Mouse (Mus musculus): ENCODE measurements around the gene Gm21977. TPM values are rescaled to one million over a fixed set of nuclear protein-coding genes. Genes with fewer than 3 reads are reported as not detected.
"Not testable (repeated sequence)": the region's sequence is repeated elsewhere in the genome, so short reads cannot be mapped to it uniquely, and the experiment has no call there.

Gene Gm21977
- not detected in 2 replicates for polyA plus RNA-seq (2014; fragmentation: Nextera tagmentation; extraction: Ambion mirVana)

DNA sequence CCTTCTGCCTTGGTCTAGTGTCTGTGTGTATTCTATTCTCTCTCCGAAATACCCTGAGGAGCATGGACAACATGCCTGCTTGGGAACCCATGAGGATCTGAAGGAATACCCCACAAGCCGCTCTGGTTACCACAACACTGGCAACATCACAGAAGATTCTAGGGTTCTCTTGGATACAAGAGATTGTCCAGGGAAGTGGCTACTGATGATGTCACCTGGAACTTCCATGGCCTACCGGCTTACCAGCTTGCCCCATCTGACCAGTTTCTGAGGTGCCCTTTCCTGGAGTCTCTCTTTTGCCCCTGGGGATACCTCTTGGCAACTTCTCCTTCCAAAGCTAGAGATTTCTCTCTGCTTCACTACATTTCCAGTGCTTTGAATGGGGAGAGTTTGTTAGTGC is at the start of gene Gm21977:
Gene Gm21977 (minus strand): TSS at position 101 of the 400 bp plus-strand sequence.
- H3K4me3 ChIP-seq (ENCODE audit: control insufficient read depth in 1 of 2, insufficient read depth in 1 of 2, low read depth in 1 of 2, low read length in 2 of 2); ATAC-seq (ENCODE audit: insufficient number of reproducible peaks, insufficient read depth, low FRiP score, low read depth); H3K27ac ChIP-seq (replicated peaks in 1 of 2; ENCODE audit: control insufficient read depth in 1 of 2, insufficient read depth in 1 of 2, low read depth in 2 of 2, low read length in 2 of 2): not testable (repeated sequence)

More for the DNA sequence above, at the start of gene Gm21977:
- not testable (repeated sequence) for H3K4me1 ChIP-seq (ENCODE audit: control insufficient read depth in 2 of 2, insufficient read depth in 2 of 2, low read length in 2 of 2); H3K4me2 ChIP-seq (ENCODE audit: low read length); H3K9me3 ChIP-seq (ENCODE audit: control insufficient read depth, low read length); H3K9ac ChIP-seq (ENCODE audit: low read length); H3K36me3 ChIP-seq (ENCODE audit: control insufficient read depth, insufficient read depth, low read length); H3K27me3 ChIP-seq (ENCODE audit: control insufficient read depth, insufficient read depth, low read length)
- WGBS: no CpG with 5 or more reads among the region's 3 CpGs

Other genes starting within 250 kb of the Gm21977 start
- gene Gm3633, start 211.6 kb downstream of the Gm21977 start, polyA plus RNA-seq (2014; fragmentation: Nextera tagmentation; extraction: Ambion mirVana): not detected in 2 replicates
- gene Gm10378, start 197.5 kb downstream of the Gm21977 start, polyA plus RNA-seq (2014; fragmentation: Nextera tagmentation; extraction: Ambion mirVana): not detected in 2 replicates
- gene Gm3015, start 84.7 kb downstream of the Gm21977 start, polyA plus RNA-seq (2014; fragmentation: Nextera tagmentation; extraction: Ambion mirVana): not detected in 2 replicates
- gene Gm10377, start 55.5 kb downstream of the Gm21977 start, polyA plus RNA-seq (2014; fragmentation: Nextera tagmentation; extraction: Ambion mirVana): not detected in 2 replicates
- not detected in 2 replicates for gene Gm8082, start 140.1 kb upstream of the Gm21977 start, polyA plus RNA-seq (2014; fragmentation: Nextera tagmentation; extraction: Ambion mirVana)
- gene Gm10376, start 162.2 kb upstream of the Gm21977 start, polyA plus RNA-seq (2014; fragmentation: Nextera tagmentation; extraction: Ambion mirVana): not detected in 2 replicates
- gene Gm8094, start 223.2 kb upstream of the Gm21977 start, polyA plus RNA-seq (2014; fragmentation: Nextera tagmentation; extraction: Ambion mirVana): not detected in 2 replicates
- gene Gm8104, start 247.1 kb upstream of the Gm21977 start, polyA plus RNA-seq (2014; fragmentation: Nextera tagmentation; extraction: Ambion mirVana): 0.15 and 0.20 TPM in 2 replicates